Mouse (Mus musculus): Measurements from ENCODE around the gene Olfr794.

The Olfr794 gene

GRCm38 (mm10) chr10:129567355-129567754 lies at the start of gene Olfr794:
Olfr794 (plus strand) TSS chr10:129567655.
- DNase-seq = no peak

DNA sequence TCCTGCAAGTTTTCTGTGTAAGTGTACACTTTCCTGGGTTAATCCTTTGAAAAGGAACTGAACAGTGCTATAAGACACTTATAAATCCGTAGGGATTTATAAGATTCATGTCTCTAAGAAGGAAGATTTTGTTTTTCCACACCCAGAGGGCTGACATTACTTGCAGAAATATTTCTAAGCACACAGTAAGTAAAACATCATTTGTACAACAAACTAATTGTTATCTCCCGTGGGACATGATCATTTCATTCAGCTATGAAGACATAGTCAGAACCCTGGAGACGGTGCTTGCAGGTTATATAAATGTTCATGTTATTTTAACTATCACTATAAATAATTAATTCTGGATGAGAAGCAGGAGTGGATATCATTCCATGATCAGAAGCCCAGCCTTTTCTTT lies 46.0 kb upstream of the Olfr794 start, which contains the start of gene Olfr791:
Gene Olfr791 (plus strand): TSS at position 301 of the 400 bp plus-strand sequence.
- DNase-seq = no peak

DNA sequence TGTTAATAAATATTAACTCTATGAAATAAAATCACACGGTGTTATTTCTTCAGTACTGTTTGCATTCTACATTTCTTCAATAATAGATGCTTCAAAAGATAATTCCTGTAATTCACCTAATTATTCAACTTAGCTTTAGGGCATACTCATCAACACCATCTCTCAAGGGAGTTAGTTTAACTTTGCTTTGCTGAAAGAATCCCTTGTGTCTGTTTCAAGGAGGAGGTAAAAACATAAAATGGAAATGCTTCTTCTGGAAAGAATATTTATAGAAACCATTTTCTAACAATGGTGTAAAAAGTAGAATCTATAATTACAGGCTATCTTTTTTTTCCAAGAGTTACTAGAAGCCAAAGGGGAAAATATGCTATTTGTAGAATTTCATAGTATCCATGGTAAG lies 28.6 kb upstream of the Olfr794 start, which contains the start of gene Olfr792:
Gene Olfr792 (plus strand): TSS at position 301 of the 400 bp plus-strand sequence.
- DNase-seq = no peak

DNA sequence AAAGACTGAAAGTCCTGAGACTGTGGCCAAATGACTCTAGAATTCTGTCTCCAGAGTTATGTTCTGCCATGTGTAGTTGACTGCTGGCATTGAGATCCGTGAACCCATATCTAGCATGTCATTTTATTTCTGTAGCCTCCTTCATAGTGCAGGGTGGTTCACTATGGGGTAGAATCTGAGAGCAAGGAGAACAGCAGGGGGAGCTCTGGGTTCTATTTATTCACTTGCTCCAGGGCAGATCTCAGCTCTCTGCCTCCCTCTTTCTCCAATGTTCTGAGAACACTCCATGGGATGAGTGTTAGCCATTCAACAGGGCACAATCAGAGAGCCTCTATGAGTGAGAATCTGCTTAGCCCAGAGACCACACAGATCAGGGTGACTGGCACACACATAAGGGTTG lies 18.1 kb upstream of the Olfr794 start:
- DNase-seq = no peak

GRCm38 (mm10) chr10:129577066-129577465 lies 9.6 kb downstream of the Olfr794 start:
- DNase-seq = no peak

- DNase-seq = no peak
These were observed 45.0 kb downstream of the Olfr794 start, which contains the start of gene Olfr796 for GRCm38 (mm10) chr10:129612470-129612869. Olfr796 (minus strand) TSS chr10:129612570.

DNA sequence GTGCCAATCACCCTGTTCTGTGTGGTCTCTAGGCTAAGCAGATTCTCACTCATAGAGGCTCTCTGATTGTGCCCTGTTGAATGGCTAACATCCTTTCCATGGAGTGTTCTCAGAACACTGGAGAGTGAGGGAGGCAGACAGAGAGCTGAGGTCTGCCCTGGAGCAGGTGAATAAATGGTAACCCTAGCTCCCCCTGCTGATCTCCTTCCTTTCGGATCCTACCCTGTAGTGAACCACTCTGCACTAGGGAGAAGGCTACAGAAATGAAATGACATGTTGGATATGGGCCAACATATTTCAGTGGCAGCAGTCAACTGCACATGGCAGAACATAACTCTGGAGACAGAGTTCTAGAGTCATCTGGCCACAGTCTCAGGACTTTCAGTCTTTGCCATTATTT lies 54.3 kb downstream of the Olfr794 start:
- DNase-seq = no peak

Measured in lung, postnatal 14 days (tissue).